In the genomic region with DNA sequence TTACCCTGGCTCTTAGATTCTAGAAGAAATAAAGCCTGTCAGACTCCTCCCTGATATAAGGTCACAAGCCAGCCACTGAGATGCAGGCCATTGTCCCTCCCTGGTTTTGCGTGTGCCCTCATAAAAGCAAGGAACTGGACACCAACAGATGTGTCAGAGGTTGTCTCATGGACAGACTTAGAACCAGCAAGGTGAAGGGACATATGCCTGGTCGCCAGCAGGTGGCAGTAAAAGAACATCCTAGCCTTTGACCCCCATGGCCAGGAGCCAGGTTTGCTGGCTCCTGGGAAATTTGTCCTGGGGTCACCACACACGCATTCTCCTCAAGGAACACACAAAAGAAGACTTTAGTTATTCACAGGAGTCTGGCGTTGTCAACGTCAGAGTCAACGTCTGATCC, we compare ENCODE assay signal across 8 mouse cellular contexts.
DNase-seq lines count a peak whose midpoint lies in the region; ATAC-seq and TF ChIP-seq lines count a peak whose summit lies in the region.

No protein-coding gene starts in this region.

- H3K4me1 ChIP-seq in heart, embryonic 11.5 days (ENCODE audit: control insufficient read depth, insufficient read depth, low read length) = no peaks in the 10 kb centered on the region
- no peaks in the 10 kb centered on the region for H3K4me1 ChIP-seq in MEL (ENCODE audit: control insufficient read depth in 1 of 2, insufficient read depth in 2 of 2, low read length in 2 of 2)

- no peak for TF ChIP-seq POLR2A in MEL (IDR thresholded peaks at IDR 0.05; ENCODE audit: control insufficient read depth in 1 of 2, insufficient read depth in 1 of 2, low read depth in 1 of 2, low read length in 2 of 2, poor library complexity in 1 of 2)

- ATAC-seq in heart, embryonic 11.5 days (replicated peaks; ENCODE audit: insufficient number of reproducible peaks, low FRiP score, low TSS enrichment) = no peak

- H3K4me2 ChIP-seq in heart, embryonic 11.5 days = no peak overlapping the region

- H3K27me3 ChIP-seq in heart, embryonic 11.5 days (ENCODE audit: control insufficient read depth, insufficient read depth, low read length) = no peaks in the 10 kb centered on the region
- H3K27me3 ChIP-seq in MEL (ENCODE audit: control insufficient read depth in 1 of 2, insufficient read depth in 2 of 2, low read length in 2 of 2) = no peaks in the 10 kb centered on the region

- WGBS in heart, embryonic 11.5 days (ENCODE audit: insufficient replicate concordance) = 21% methylated on average over 6 of the region's 6 CpGs

- no peak for TF ChIP-seq EP300 in MEL (IDR thresholded peaks at IDR 0.05; ENCODE audit: low read depth in 1 of 2, low read length in 2 of 2)

- no peak overlapping the region for H3K4me3 ChIP-seq in heart, embryonic 11.5 days (ENCODE audit: low read depth, low read length)
- H3K4me3 ChIP-seq in MEL (ENCODE audit: control insufficient read depth in 1 of 2, insufficient read depth in 1 of 2, low read depth in 2 of 2, low read length in 2 of 2) = no peak overlapping the region

- H3K79me2 ChIP-seq in MEL (ENCODE audit: control insufficient read depth, insufficient read depth, low read length, poor library complexity) = no peaks in the 10 kb centered on the region

- no peaks in the 10 kb centered on the region for H3K36me3 ChIP-seq in heart, embryonic 11.5 days (ENCODE audit: control insufficient read depth, insufficient read depth, low read length)
- H3K36me3 ChIP-seq in MEL (ENCODE audit: control insufficient read depth in 1 of 2, insufficient read depth in 2 of 2, low read length in 2 of 2) = no peaks in the 10 kb centered on the region

- H3K9ac ChIP-seq in heart, embryonic 11.5 days (ENCODE audit: low read depth, low read length) = no peak overlapping the region
- H3K9ac ChIP-seq in MEL (ENCODE audit: control insufficient read depth, low read depth, low read length, poor library complexity, severe bottlenecking) = no peak overlapping the region

- no peak overlapping the region for H3K27ac ChIP-seq in heart, embryonic 11.5 days (ENCODE audit: low read depth, low read length)
- H3K27ac ChIP-seq in MEL (ENCODE audit: control insufficient read depth, low read depth, low read length) = no peak overlapping the region

- peak; percentile 47 for DNase-seq in heart, postnatal 4 days
- peak; percentile 24 for DNase-seq in 3T3-L1 (ENCODE audit: low read depth, low spot score)
- DNase-seq in MEL (ENCODE audit: low read depth, low spot score) = peak; percentile 5
- DNase-seq in induced T-regulatory cell, adult 2 months (ENCODE audit: low read depth) = peak; percentile 39
- peak; percentile 65 for DNase-seq in testis, postnatal 10 days (ENCODE audit: low spot score)
- DNase-seq in cerebellum, adult 11-12 months = no peak
- DNase-seq in right cerebral cortex, postnatal 36 days (ENCODE audit: low spot score in 2 of 2) = no peak

- peak; percentile 25 to 36 (median 33); a peak in 4 of 6 replicates for TF ChIP-seq CTCF in MEL (IDR thresholded peaks at IDR 0.05 in 2 of 3, conservative IDR thresholded peaks at IDR 0.05 in 1 of 3; ENCODE audit: control insufficient read depth in 1 of 3, insufficient read depth in 1 of 3, low read depth in 2 of 3, low read length in 3 of 3, poor library complexity in 1 of 3, severe bottlenecking in 1 of 3)

- TF ChIP-seq RAD21 in MEL (IDR thresholded peaks at IDR 0.05; ENCODE audit: low read depth, low read length) = peak; percentile 33

- no peaks in the 10 kb centered on the region for H3K9me3 ChIP-seq in heart, embryonic 11.5 days (replicated peaks; ENCODE audit: control insufficient read depth, low read length)
- H3K9me3 ChIP-seq in MEL (replicated peaks; ENCODE audit: insufficient read depth, low read length) = no peaks in the 10 kb centered on the region

TF ChIP-seq in MEL, 35 proteins besides CTCF, POLR2A, EP300 and RAD21:
- TF ChIP-seq MAX (IDR thresholded peaks at IDR 0.05; ENCODE audit: low read length) (no peak), SMC3 (IDR thresholded peaks at IDR 0.05; ENCODE audit: low read depth, low read length) (peak; percentile 19; the same call in 1 of the 2 replicates)

Comparison
In these comparisons a context has a peak if more than half of its experiments do, and no peak if none do; other contexts are left out.
1. DNase-seq: peak in heart, postnatal 4 days (single experiment), 3T3-L1 (single experiment), MEL (single experiment), induced T-regulatory cell, adult 2 months (single experiment) and testis, postnatal 10 days (single experiment); none in cerebellum, adult 11-12 months (single experiment) and right cerebral cortex, postnatal 36 days (0 of 2).